Mouse (Mus musculus) E14TG2a.4 (cell line): Measurements from ENCODE around the gene Cmc1.

ENCODE experiments used
- H3K27me3 ChIP-seq: 2 replicates; pipeline ENCODE4 v1.6.1; 2014; ENCODE audit warnings: low read length, control low read depth; ENCODE audit not compliant: insufficient read depth
- H3K36me3 ChIP-seq: 2 replicates; pipeline ENCODE4 v1.6.1; 2014; ENCODE audit warnings: low read length, control low read depth; ENCODE audit not compliant: insufficient read depth
- H3K4me1 ChIP-seq: replicated peaks from 2 replicates; pipeline ENCODE4 v1.6.1; 2014; ENCODE audit warnings: low read depth, low read length, control low read depth
- H3K4me3 ChIP-seq: replicated peaks from 2 replicates; pipeline ENCODE4 v1.5.1; 2014; ENCODE audit warnings: mild to moderate bottlenecking, low read length
- H3K9me3 ChIP-seq: 2 replicates; pipeline ENCODE4 v1.6.1; 2014; ENCODE audit warnings: low read length, control low read depth
- CTCF ChIP-seq: conservative IDR thresholded peaks from 2 replicates; pipeline ENCODE4 v1.5.1; 2014; ENCODE audit warnings: low read length
- NANOG ChIP-seq: IDR thresholded peaks from 2 replicates; pipeline ENCODE4 v1.6.1; 2014; ENCODE audit warnings: borderline replicate concordance, low read length, mixed read lengths
- POU5F1 ChIP-seq: IDR thresholded peaks from 2 replicates; pipeline ENCODE4 v1.6.1; 2014; ENCODE audit warnings: low read length, borderline replicate concordance

Cmc1 gene

DNA sequence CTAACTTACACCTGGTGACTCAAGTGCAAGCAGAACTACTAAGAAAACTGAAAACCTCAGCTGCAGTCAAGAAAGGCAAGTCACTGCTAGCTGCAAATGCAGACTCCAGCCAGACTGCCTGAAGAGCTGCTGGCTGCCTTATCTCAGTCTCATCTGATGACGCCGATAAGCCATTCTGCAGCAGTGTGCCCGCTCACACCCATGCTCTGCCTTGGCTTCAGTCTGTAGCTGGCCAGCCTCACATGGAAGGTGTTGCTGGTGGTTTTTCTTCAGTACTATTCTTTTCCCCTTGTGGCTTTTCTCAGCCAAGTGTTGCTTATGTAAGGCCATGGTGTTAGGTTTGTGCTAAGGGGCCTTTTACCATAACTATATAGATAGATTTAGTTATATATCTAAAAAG, 90.9 kb downstream of the Cmc1 start:
- no peaks in the 10 kb centered on the region for H3K27me3 ChIP-seq
- no peak overlapping the region for H3K4me3 ChIP-seq

DNA sequence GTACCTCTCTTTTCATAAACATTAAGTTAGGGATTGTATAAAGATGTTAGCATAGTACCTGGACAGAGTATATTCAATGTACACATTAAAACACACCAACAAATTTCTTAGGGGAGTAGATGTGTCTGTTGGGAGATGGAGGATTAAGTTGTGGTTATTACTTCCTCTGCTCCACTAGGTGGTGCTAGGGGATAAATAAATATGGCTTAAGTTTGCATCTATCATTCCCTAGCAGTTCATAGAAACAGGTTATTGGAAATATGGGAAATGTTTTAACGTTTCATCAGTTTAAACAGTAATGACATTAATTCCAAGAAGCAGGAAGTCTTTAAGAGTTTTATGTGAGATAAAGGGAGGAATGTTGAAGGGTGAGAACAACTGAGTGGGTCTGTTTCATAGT, 96.7 kb downstream of the Cmc1 start:
- Histone ChIP-seq H3K4me3 (no peak overlapping the region), H3K9me3 (peaks cover 5% of the 10 kb centered on the region; the same call in 1 of the 2 replicates), H3K27me3 (no peaks in the 10 kb centered on the region), H3K36me3 (peaks cover 53% of the 10 kb centered on the region), H3K4me1 (no peaks in the 10 kb centered on the region)
- no peak for TF ChIP-seq NANOG
- TF ChIP-seq CTCF, result peak; percentile 31; the same call in 1 of the 2 replicates

More for the DNA sequence above, 90.9 kb downstream of the Cmc1 start:
- TF ChIP-seq POU5F1 (no peak), NANOG (no peak), CTCF (no peak)
- Histone ChIP-seq H3K9me3 (no peaks in the 10 kb centered on the region), H3K36me3 (peaks cover 48% of the 10 kb centered on the region), H3K4me1 (no peaks in the 10 kb centered on the region)

DNA sequence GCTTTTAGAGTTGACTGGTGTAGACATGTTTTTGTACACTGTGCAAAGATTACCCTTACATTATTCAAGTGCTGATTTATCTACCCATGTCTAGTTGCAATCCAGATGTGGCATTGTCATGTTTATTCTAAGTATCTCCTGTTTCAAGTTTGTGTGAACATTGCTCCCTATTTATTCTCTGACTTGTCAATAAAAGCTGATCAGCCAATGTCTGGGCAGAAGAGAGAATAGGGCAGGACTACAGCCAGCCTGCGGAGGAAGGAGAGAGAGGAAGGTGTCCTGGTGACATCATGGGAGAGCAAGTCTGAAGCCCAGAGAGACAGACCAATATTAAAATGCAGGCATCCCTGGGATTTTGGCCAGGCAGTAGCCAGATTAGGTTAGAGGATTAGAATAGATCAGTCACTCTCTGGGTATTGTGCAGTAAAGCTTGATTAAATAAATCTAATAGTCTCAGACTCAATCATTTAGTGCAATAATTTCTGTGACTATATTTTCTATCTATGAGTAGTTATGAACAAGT, 104.9 kb downstream of the Cmc1 start:
- H3K9me3 ChIP-seq, result no peaks in the 10 kb centered on the region
- TF ChIP-seq NANOG (no peak), POU5F1 (no peak), CTCF (no peak)
- H3K4me1 ChIP-seq, result peaks cover 21% of the 10 kb centered on the region
- H3K36me3 ChIP-seq, result peaks cover 23% of the 10 kb centered on the region
- H3K4me3 ChIP-seq, result no peak overlapping the region
- H3K27me3 ChIP-seq, result no peaks in the 10 kb centered on the region

DNA sequence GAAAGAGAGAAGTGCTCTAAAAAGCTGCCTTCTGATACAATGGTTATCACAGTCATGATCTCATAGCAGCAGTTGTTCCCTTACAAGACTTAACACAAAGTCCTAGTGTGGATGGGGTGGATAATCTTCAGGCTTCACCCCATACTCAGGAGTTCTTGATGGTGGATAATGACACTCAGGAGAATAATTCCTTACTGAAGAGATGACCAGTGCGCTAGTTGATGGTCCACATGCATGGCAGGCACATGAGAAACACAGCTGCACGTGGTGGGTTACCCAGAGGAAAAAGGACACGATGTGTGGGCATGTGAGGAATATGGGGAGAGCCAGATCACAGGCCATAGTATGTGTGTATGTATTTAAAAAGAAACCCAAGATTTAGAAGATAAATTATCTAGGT, 106.4 kb downstream of the Cmc1 start:
- Histone ChIP-seq H3K27me3 (no peaks in the 10 kb centered on the region), H3K9me3 (no peaks in the 10 kb centered on the region), H3K4me1 (peaks cover 21% of the 10 kb centered on the region), H3K4me3 (no peak overlapping the region), H3K36me3 (peaks cover 16% of the 10 kb centered on the region)
- TF ChIP-seq NANOG, result no peak
- no peak for TF ChIP-seq CTCF
- no peak for TF ChIP-seq POU5F1

DNA sequence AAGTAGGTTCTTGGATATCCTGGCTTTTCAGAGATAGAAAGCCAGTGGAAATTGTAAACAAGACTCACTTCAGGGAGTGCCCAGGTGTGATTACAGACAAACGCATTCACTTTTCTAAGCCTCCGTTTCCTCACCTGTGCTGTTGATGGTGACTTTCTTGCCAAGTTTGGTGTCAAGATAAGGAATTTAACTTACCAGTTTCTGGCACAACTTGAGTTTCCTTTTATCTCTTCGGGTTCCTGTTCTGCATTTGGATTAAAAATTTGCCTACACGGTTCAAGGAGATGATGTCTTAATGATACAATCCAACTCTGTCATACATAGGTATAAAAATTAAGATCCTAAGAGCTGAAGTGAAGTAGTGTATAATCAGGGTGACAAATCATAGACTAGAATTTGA, 107.2 kb downstream of the Cmc1 start:
- TF ChIP-seq NANOG, result no peak
- no peak for TF ChIP-seq CTCF
- TF ChIP-seq POU5F1, result no peak
- peaks cover 21% of the 10 kb centered on the region for H3K4me1 ChIP-seq
- H3K27me3 ChIP-seq, result no peaks in the 10 kb centered on the region
- H3K4me3 ChIP-seq, result no peak overlapping the region
- H3K36me3 ChIP-seq, result peaks cover 10% of the 10 kb centered on the region
- H3K9me3 ChIP-seq, result no peaks in the 10 kb centered on the region

GRCm38 (mm10) chr9:118041646-118042045, 108.3 kb downstream of the Cmc1 start:
- no peak for TF ChIP-seq CTCF
- no peak for TF ChIP-seq POU5F1
- TF ChIP-seq NANOG, result no peak
- Histone ChIP-seq H3K9me3 (no peaks in the 10 kb centered on the region), H3K4me1 (peaks cover 21% of the 10 kb centered on the region), H3K36me3 (peaks cover 5% of the 10 kb centered on the region; the same call in 1 of the 2 replicates), H3K27me3 (no peaks in the 10 kb centered on the region), H3K4me3 (peak overlapping the region; percentile 84)

DNA sequence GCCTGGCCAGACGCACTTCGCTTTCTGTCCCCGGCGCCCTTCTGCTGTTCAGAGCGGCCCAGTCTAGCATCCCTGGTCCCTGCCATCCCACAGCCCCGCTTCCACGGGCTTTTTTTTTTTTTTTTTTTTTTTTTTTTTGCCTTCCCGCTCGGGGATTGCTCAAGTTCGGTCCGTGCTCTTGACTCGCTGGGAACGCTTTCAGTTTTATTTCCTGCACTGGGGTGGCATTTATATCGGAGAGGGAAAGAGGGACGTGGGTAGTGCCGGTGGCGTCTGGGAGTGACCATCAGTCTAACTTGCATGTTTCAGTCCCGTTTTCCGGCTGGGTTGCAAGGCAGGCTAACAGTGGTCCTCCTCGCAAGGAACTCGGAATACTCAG, 109.0 kb downstream of the Cmc1 start:
- Histone ChIP-seq H3K27me3 (no peaks in the 10 kb centered on the region), H3K4me3 (peak overlapping the region; percentile 84), H3K36me3 (peaks cover 5% of the 10 kb centered on the region; the same call in 1 of the 2 replicates), H3K4me1 (peaks cover 21% of the 10 kb centered on the region), H3K9me3 (no peaks in the 10 kb centered on the region)
- TF ChIP-seq POU5F1 (no peak), NANOG (no peak), CTCF (no peak)

- no peaks in the 10 kb centered on the region for H3K9me3 ChIP-seq
- peaks cover 5% of the 10 kb centered on the region; the same call in 1 of the 2 replicates for H3K36me3 ChIP-seq
- H3K4me3 ChIP-seq, result peak within 1 kb of the TSS; percentile 84
- H3K4me1 ChIP-seq, result peaks cover 21% of the 10 kb centered on the region
- TF ChIP-seq CTCF, result no peak
- TF ChIP-seq NANOG, result no peak
- TF ChIP-seq POU5F1, result no peak
- H3K27me3 ChIP-seq, result no peaks in the 10 kb centered on the region
These were observed 109.6 kb downstream of the Cmc1 start, which contains the start of gene Azi2 for GRCm38 (mm10) chr9:118040218-118041021. Azi2 (plus strand) TSS chr9:118040499.

GRCm38 (mm10) chr9:118034990-118035389, 115.0 kb downstream of the Cmc1 start:
- Histone ChIP-seq H3K27me3 (no peaks in the 10 kb centered on the region), H3K4me1 (no peaks in the 10 kb centered on the region), H3K9me3 (no peaks in the 10 kb centered on the region), H3K36me3 (no peaks in the 10 kb centered on the region), H3K4me3 (no peak overlapping the region)
- TF ChIP-seq CTCF (no peak), NANOG (no peak), POU5F1 (no peak)
